Mouse (Mus musculus): ENCODE measurements around the gene Nudt8. TPM values are rescaled to one million over a fixed set of nuclear protein-coding genes. Genes with fewer than 3 reads are reported as not detected.
"Not testable (repeated sequence)": the region's sequence is repeated elsewhere in the genome, so short reads cannot be mapped to it uniquely, and the experiment has no call there.

Gene Nudt8
- polyA plus RNA-seq, 1 experiment from 2014 or later = 26.8 TPM

- WGBS = 83% methylated on average over 6 of the region's 6 CpGs
- ATAC-seq (ENCODE audit: low FRiP score, low TSS enrichment); DNase-seq: not testable (repeated sequence)
These were observed 38.6 kb upstream of the Nudt8 start for GRCm38 (mm10) chr19:3961805-3962204.

DNA sequence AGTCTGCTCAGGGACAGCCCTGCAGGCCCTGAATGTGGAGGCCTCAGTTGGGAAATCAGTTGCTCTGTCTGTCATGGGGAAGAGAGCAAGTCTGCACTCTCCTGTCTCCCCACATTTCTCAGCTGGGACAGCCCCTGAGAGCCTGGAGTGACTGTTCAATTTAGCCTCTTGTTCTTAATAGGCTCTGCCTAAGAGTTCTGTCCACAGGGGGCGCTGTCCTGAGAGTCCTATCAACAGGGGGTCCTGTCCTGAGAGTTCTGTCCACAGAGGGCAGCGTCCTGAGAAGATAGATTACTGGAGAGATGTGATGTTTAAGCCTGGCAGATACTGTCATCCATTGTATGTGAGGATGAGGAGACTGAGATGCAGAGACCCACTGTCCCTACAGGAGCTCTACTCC is 37.9 kb upstream of the Nudt8 start:
- Histone ChIP-seq H3K9me3 (ENCODE audit: control insufficient read depth, low read length) (no peaks in the 10 kb centered on the region), H3K4me2 (ENCODE audit: low read length) (no peak overlapping the region), H3K4me1 (ENCODE audit: control insufficient read depth, insufficient read depth, low read length) (no peaks in the 10 kb centered on the region), H3K9ac (replicated peaks; ENCODE audit: low read length) (no peak overlapping the region), H3K36me3 (ENCODE audit: control insufficient read depth, insufficient read depth, low read length) (no peaks in the 10 kb centered on the region), H3K27me3 (ENCODE audit: control insufficient read depth, insufficient read depth, low read length) (no peaks in the 10 kb centered on the region), H3K4me3 (replicated peaks; ENCODE audit: low read depth, low read length) (no peak overlapping the region), H3K27ac (replicated peaks; ENCODE audit: low read depth, low read length) (no peak overlapping the region)
- DNase-seq (no peak), ATAC-seq (ENCODE audit: low FRiP score, low TSS enrichment) (no peak)
- WGBS = 11% methylated on average over 2 of the region's 2 CpGs

More at GRCm38 (mm10) chr19:3961805-3962204, 38.6 kb upstream of the Nudt8 start:
- H3K4me2 ChIP-seq (ENCODE audit: low read length); H3K27me3 ChIP-seq (ENCODE audit: control insufficient read depth, insufficient read depth, low read length); H3K9me3 ChIP-seq (ENCODE audit: control insufficient read depth, low read length); H3K36me3 ChIP-seq (ENCODE audit: control insufficient read depth, insufficient read depth, low read length); H3K9ac ChIP-seq (replicated peaks; ENCODE audit: low read length); H3K4me3 ChIP-seq (replicated peaks; ENCODE audit: low read depth, low read length); H3K4me1 ChIP-seq (ENCODE audit: control insufficient read depth, insufficient read depth, low read length); H3K27ac ChIP-seq (replicated peaks; ENCODE audit: low read depth, low read length): not testable (repeated sequence)

- Histone ChIP-seq H3K4me2 (ENCODE audit: low read length) (no peak overlapping the region), H3K9ac (replicated peaks; ENCODE audit: low read length) (no peak overlapping the region), H3K36me3 (ENCODE audit: control insufficient read depth, insufficient read depth, low read length) (no peaks in the 10 kb centered on the region), H3K27ac (replicated peaks; ENCODE audit: low read depth, low read length) (no peak overlapping the region), H3K27me3 (ENCODE audit: control insufficient read depth, insufficient read depth, low read length) (no peaks in the 10 kb centered on the region), H3K4me1 (ENCODE audit: control insufficient read depth, insufficient read depth, low read length) (no peaks in the 10 kb centered on the region), H3K9me3 (ENCODE audit: control insufficient read depth, low read length) (no peaks in the 10 kb centered on the region), H3K4me3 (replicated peaks; ENCODE audit: low read depth, low read length) (no peak overlapping the region)
- DNase-seq = no peak
- WGBS = 75% methylated on average over 4 of the region's 4 CpGs
- no peak for ATAC-seq (ENCODE audit: low FRiP score, low TSS enrichment)
These were observed 36.4 kb upstream of the Nudt8 start for GRCm38 (mm10) chr19:3964030-3964429.

DNA sequence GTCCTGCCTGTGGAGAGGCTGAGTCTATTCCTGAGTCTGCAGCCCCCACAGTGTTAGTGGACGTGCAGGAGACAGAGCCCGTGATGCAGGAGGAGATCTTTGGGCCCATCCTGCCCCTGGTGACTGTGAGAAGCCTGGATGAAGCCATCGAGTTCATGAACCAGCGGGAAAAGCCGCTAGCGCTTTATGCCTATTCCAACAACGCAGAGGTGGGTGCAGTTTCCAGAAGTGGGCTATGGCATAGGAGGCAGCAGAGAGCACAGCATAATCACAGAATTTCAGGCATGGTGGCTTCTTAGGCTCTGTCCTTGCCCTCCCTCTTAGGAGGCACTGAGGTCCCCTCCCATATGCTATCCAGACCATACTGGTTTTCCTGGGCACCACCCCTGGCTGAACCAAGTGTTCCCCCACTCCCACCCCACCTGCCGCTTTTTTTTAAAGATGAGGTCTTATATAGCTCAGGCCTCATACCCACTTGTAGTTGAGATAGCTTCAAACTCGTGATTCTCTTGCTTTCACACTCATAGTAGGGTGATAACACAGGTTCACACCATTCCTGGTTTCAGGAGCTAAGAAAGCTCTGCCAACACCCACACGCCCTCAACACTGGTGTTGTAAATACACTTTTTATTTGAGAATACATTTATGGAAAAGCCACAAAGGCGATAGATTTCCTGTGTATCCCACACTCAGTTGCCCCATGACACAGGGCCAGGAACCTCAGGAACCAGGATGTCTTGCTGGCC is 33.9 kb upstream of the Nudt8 start:
- no peak overlapping the region for H3K27ac ChIP-seq (replicated peaks; ENCODE audit: low read depth, low read length)
- no peak overlapping the region for H3K4me2 ChIP-seq (ENCODE audit: low read length)
- H3K36me3 ChIP-seq (ENCODE audit: control insufficient read depth, insufficient read depth, low read length) = no peaks in the 10 kb centered on the region
- no peaks in the 10 kb centered on the region for H3K9me3 ChIP-seq (ENCODE audit: control insufficient read depth, low read length)
- H3K4me1 ChIP-seq (ENCODE audit: control insufficient read depth, insufficient read depth, low read length) = no peaks in the 10 kb centered on the region
- DNase-seq = no peak
- no peaks in the 10 kb centered on the region for H3K27me3 ChIP-seq (ENCODE audit: control insufficient read depth, insufficient read depth, low read length)
- WGBS = 68% methylated on average over 11 of the region's 11 CpGs
- no peak for ATAC-seq (ENCODE audit: low FRiP score, low TSS enrichment)
- no peak overlapping the region for H3K4me3 ChIP-seq (replicated peaks; ENCODE audit: low read depth, low read length)
- no peak overlapping the region for H3K9ac ChIP-seq (replicated peaks; ENCODE audit: low read length)

DNA sequence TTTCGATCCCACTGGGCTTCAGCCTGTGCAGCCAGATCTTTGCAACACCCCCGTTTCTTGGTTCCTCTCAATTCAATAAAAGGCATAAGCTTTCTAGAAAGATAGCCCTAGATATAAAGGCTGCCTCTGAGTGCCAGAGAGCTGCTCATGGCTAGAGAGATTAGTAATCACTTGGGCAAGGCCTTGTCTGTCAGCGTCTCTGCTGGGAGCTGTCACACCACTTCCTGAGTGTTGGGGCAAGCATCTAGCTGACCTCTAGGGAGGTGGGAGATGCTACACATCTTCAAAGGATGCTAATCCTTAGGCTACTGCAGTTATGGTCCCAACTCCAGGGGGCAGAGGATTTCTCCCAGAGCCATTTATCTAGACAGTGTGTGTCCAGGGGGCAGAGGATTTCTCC is 33.1 kb upstream of the Nudt8 start:
- 66% methylated on average over 3 of the region's 3 CpGs for WGBS
- Histone ChIP-seq H3K27ac (replicated peaks; ENCODE audit: low read depth, low read length) (no peak overlapping the region), H3K4me3 (replicated peaks; ENCODE audit: low read depth, low read length) (no peak overlapping the region), H3K27me3 (ENCODE audit: control insufficient read depth, insufficient read depth, low read length) (no peaks in the 10 kb centered on the region), H3K9me3 (ENCODE audit: control insufficient read depth, low read length) (no peaks in the 10 kb centered on the region), H3K9ac (replicated peaks; ENCODE audit: low read length) (no peak overlapping the region), H3K4me2 (ENCODE audit: low read length) (no peak overlapping the region), H3K4me1 (ENCODE audit: control insufficient read depth, insufficient read depth, low read length) (no peaks in the 10 kb centered on the region), H3K36me3 (ENCODE audit: control insufficient read depth, insufficient read depth, low read length) (no peaks in the 10 kb centered on the region)
- no peak for ATAC-seq (ENCODE audit: low FRiP score, low TSS enrichment)
- no peak for DNase-seq

GRCm38 (mm10) chr19:3972229-3972628 is 28.2 kb upstream of the Nudt8 start, which contains the start of gene Aldh3b2:
Aldh3b2 (plus strand) TSS chr19:3972328.
- no peak for ATAC-seq (ENCODE audit: low FRiP score, low TSS enrichment)
- Histone ChIP-seq H3K27me3 (ENCODE audit: control insufficient read depth, insufficient read depth, low read length) (no peaks in the 10 kb centered on the region), H3K4me3 (replicated peaks; ENCODE audit: low read depth, low read length) (no peak within 1 kb of the TSS), H3K36me3 (ENCODE audit: control insufficient read depth, insufficient read depth, low read length) (no peaks in the 10 kb centered on the region), H3K27ac (replicated peaks; ENCODE audit: low read depth, low read length) (no peak within 1 kb of the TSS), H3K9me3 (ENCODE audit: control insufficient read depth, low read length) (no peaks in the 10 kb centered on the region), H3K4me1 (ENCODE audit: control insufficient read depth, insufficient read depth, low read length) (no peaks in the 10 kb centered on the region), H3K4me2 (ENCODE audit: low read length) (no peak within 1 kb of the TSS), H3K9ac (replicated peaks; ENCODE audit: low read length) (no peak within 1 kb of the TSS)
- DNase-seq = no peak
- WGBS = 59% methylated on average over 9 of the region's 9 CpGs

GRCm38 (mm10) chr19:3974608-3975007 is 25.8 kb upstream of the Nudt8 start:
- not testable (repeated sequence) for DNase-seq; H3K36me3 ChIP-seq (ENCODE audit: control insufficient read depth, insufficient read depth, low read length); H3K9ac ChIP-seq (replicated peaks; ENCODE audit: low read length); H3K4me2 ChIP-seq (ENCODE audit: low read length); H3K27ac ChIP-seq (replicated peaks; ENCODE audit: low read depth, low read length); H3K9me3 ChIP-seq (ENCODE audit: control insufficient read depth, low read length); ATAC-seq (ENCODE audit: low FRiP score, low TSS enrichment); H3K4me3 ChIP-seq (replicated peaks; ENCODE audit: low read depth, low read length); H3K27me3 ChIP-seq (ENCODE audit: control insufficient read depth, insufficient read depth, low read length); H3K4me1 ChIP-seq (ENCODE audit: control insufficient read depth, insufficient read depth, low read length)
- WGBS = 81% methylated on average over 6 of the region's 6 CpGs

GRCm38 (mm10) chr19:3975866-3976265 is 24.5 kb upstream of the Nudt8 start:
- Histone ChIP-seq H3K4me2 (ENCODE audit: low read length) (no peak overlapping the region), H3K4me3 (replicated peaks; ENCODE audit: low read depth, low read length) (no peak overlapping the region), H3K36me3 (ENCODE audit: control insufficient read depth, insufficient read depth, low read length) (no peaks in the 10 kb centered on the region), H3K4me1 (ENCODE audit: control insufficient read depth, insufficient read depth, low read length) (no peaks in the 10 kb centered on the region), H3K27me3 (ENCODE audit: control insufficient read depth, insufficient read depth, low read length) (no peaks in the 10 kb centered on the region), H3K27ac (replicated peaks; ENCODE audit: low read depth, low read length) (no peak overlapping the region), H3K9ac (replicated peaks; ENCODE audit: low read length) (no peak overlapping the region), H3K9me3 (ENCODE audit: control insufficient read depth, low read length) (no peaks in the 10 kb centered on the region)
- WGBS = 82% methylated on average over 2 of the region's 2 CpGs
- DNase-seq = no peak
- no peak for ATAC-seq (ENCODE audit: low FRiP score, low TSS enrichment)

DNA sequence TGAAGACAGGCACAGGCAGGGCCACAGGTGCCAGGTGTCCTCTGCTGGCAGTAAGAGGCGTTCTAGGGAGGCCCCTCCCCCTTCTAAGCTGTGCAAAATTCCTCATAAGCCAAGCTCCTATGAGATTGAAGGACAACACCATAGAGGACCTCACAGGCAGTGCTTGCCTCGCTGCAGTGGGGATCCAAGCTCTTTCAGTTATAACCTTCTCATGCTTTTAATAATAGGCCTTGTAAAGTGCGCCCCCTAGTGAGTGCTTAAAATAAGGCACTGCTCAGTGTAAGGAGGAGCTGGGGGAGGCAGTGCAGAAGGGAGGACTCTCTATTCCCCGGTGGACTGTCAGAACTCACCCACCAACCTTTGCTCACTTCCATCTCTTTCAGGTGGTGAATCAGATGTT is 20.1 kb upstream of the Nudt8 start:
- Histone ChIP-seq H3K9me3 (ENCODE audit: control insufficient read depth, low read length) (no peaks in the 10 kb centered on the region), H3K4me3 (replicated peaks; ENCODE audit: low read depth, low read length) (no peak overlapping the region), H3K4me1 (ENCODE audit: control insufficient read depth, insufficient read depth, low read length) (no peaks in the 10 kb centered on the region), H3K36me3 (ENCODE audit: control insufficient read depth, insufficient read depth, low read length) (no peaks in the 10 kb centered on the region), H3K27ac (replicated peaks; ENCODE audit: low read depth, low read length) (no peak overlapping the region; the same call in 1 of the 2 replicates), H3K4me2 (ENCODE audit: low read length) (no peak overlapping the region), H3K27me3 (ENCODE audit: control insufficient read depth, insufficient read depth, low read length) (no peaks in the 10 kb centered on the region), H3K9ac (replicated peaks; ENCODE audit: low read length) (no peak overlapping the region)
- WGBS = 12% methylated on average over 4 of the region's 4 CpGs
- no peak; the same call in 1 of the 2 replicates for ATAC-seq (ENCODE audit: low FRiP score, low TSS enrichment)
- peak; percentile 91 for DNase-seq
